Mouse (Mus musculus) stomach, embryonic 16.5 days (tissue): Measurements from ENCODE around the gene Gm8369. TPM values are rescaled to one million over a fixed set of nuclear protein-coding genes. Genes with fewer than 3 reads are reported as not detected.
"Not testable (repeated sequence)": the region's sequence is repeated elsewhere in the genome, so short reads cannot be mapped to it uniquely, and the experiment has no call there.

ENCODE experiments used
- ATAC-seq: fragments of 200-750 bp; cut with Nextera tagmentation; 2 replicates; pipeline ENCODE4 v1.8.0; 2017; ENCODE audit warnings: moderate number of reproducible peaks, moderate TSS enrichment; ENCODE audit not compliant: insufficient read depth, low FRiP score
- H3K27ac ChIP-seq: fragments of 300-500 bp; sonication (generic); 2 replicates; pipeline ENCODE4 v1.5.1; 2014; ENCODE audit warnings: low read length
- H3K27me3 ChIP-seq: fragments of 300-500 bp; sonication (generic); 2 replicates; pipeline ENCODE4 v1.6.1; 2014; ENCODE audit warnings: low read length, control low read depth, mixed read lengths; ENCODE audit not compliant: control insufficient read depth, insufficient read depth
- H3K36me3 ChIP-seq: fragments of 300-500 bp; sonication (generic); 2 replicates; pipeline ENCODE4 v1.6.1; 2014; ENCODE audit warnings: low read length; ENCODE audit not compliant: control insufficient read depth, insufficient read depth
- H3K4me1 ChIP-seq: fragments of 300-500 bp; sonication (generic); 2 replicates; pipeline ENCODE4 v1.6.1; 2014; ENCODE audit warnings: low read length, control low read depth, mixed read lengths; ENCODE audit not compliant: control insufficient read depth, insufficient read depth
- H3K4me2 ChIP-seq: fragments of 300-500 bp; sonication (generic); 2 replicates; pipeline ENCODE4 v1.6.1; 2014; ENCODE audit warnings: low read depth, low read length, mixed read lengths
- H3K4me3 ChIP-seq: fragments of 300-500 bp; sonication (generic); replicated peaks from 2 replicates; pipeline ENCODE4 v1.5.1; 2014; ENCODE audit warnings: mild to moderate bottlenecking, low read length
- H3K9ac ChIP-seq: fragments of 300-500 bp; sonication (generic); 2 replicates; pipeline ENCODE4 v1.6.1; 2014; ENCODE audit warnings: low read length
- H3K9me3 ChIP-seq: fragments of 300-500 bp; sonication (generic); replicated peaks from 2 replicates; pipeline ENCODE4 v1.6.1; 2016; ENCODE audit warnings: low read length, control low read depth; ENCODE audit not compliant: control insufficient read depth
- WGBS: fragments of 180-500 bp; shearing (Covaris S2); extraction: QIAGEN DNeasy Blood & Tissue Kit; methylation state at CpG from one replicate; pipeline ENCODE4 v1.1.7; 2014; 5-methylcytosine and 5-hydroxymethylcytosine counted together
- polyA plus RNA-seq: library from polyadenylated mRNA; unstranded; fragments of >200 nt; fragmentation: Nextera tagmentation; extraction: Ambion mirVana; gene quantifications from 2 replicates; pipeline ENCODE4 v1.2.1, GENCODE M21; 2015

Gm8369 gene
- polyA plus RNA-seq, 1 experiment from 2014 or later = 0.17 TPM

- Histone ChIP-seq H3K4me2 (no peak overlapping the region), H3K9me3 (no peaks in the 10 kb centered on the region), H3K36me3 (no peaks in the 10 kb centered on the region), H3K27me3 (no peaks in the 10 kb centered on the region), H3K9ac (no peak overlapping the region), H3K27ac (no peak overlapping the region), H3K4me3 (no peak overlapping the region), H3K4me1 (no peaks in the 10 kb centered on the region)
- no peak for ATAC-seq
- WGBS = 81% methylated on average over 1 of the region's 1 CpGs
These were observed 47.7 kb downstream of the Gm8369 start for GRCm38 (mm10) chr19:11533421-11533820.

DNA sequence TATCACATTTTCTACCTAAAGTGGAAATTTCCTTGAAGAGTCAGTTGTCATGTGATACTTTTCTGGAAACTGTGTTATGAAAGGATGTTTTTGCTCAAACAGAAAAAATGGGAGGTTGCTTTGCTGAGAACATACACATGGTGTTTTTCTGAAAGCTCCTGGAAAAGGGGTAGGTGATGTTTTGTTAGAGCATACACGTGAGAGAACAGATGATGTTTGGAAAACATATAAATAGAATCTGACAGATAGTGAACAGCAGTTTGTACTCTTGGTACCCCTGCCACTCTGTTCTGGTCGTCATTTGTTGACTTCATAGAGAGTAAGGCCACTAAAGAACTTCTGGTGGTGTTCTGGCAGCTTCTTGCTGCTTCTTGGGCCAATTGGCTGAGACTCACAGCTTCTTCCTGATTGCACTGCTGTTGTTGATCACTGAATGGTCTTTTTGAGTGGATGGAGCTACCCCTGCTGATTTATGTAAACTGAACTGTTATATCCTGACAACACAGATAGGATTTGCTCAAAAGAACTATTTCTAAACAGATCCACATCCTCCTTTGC, 48.2 kb downstream of the Gm8369 start:
- Histone ChIP-seq H3K4me2 (no peak overlapping the region), H3K9ac (no peak overlapping the region), H3K27me3 (no peaks in the 10 kb centered on the region), H3K27ac (no peak overlapping the region), H3K4me3 (no peak overlapping the region), H3K4me1 (no peaks in the 10 kb centered on the region), H3K36me3 (no peaks in the 10 kb centered on the region), H3K9me3 (no peaks in the 10 kb centered on the region)
- 34% methylated on average over 2 of the region's 2 CpGs for WGBS
- no peak for ATAC-seq

- H3K4me2 ChIP-seq = no peak within 1 kb of the TSS
- WGBS = 8% methylated on average over 7 of the region's 7 CpGs
- H3K36me3 ChIP-seq = no peaks in the 10 kb centered on the region
- no peak within 1 kb of the TSS for H3K27ac ChIP-seq
- H3K4me3 ChIP-seq = no peak within 1 kb of the TSS
- H3K27me3 ChIP-seq = no peaks in the 10 kb centered on the region
- no peaks in the 10 kb centered on the region for H3K9me3 ChIP-seq
- no peak for ATAC-seq
- no peaks in the 10 kb centered on the region for H3K4me1 ChIP-seq
- H3K9ac ChIP-seq = no peak within 1 kb of the TSS
These were observed 50.9 kb downstream of the Gm8369 start, which contains the start of gene Ms4a4d for GRCm38 (mm10) chr19:11536593-11536992. TSS of gene Ms4a4d (plus strand) at chr19:11536801.

- Histone ChIP-seq H3K4me2 (no peak overlapping the region), H3K9ac (no peak overlapping the region), H3K27me3 (no peaks in the 10 kb centered on the region), H3K36me3 (no peaks in the 10 kb centered on the region), H3K27ac (no peak overlapping the region), H3K9me3 (no peaks in the 10 kb centered on the region), H3K4me3 (no peak overlapping the region), H3K4me1 (no peaks in the 10 kb centered on the region)
- no peak for ATAC-seq
- 29% methylated on average over 2 of the region's 2 CpGs for WGBS
These were observed 51.6 kb downstream of the Gm8369 start for GRCm38 (mm10) chr19:11537336-11537735.

GRCm38 (mm10) chr19:11540166-11540821, 54.6 kb downstream of the Gm8369 start:
- not testable (repeated sequence) for ATAC-seq, H3K9me3 ChIP-seq, H3K4me2 ChIP-seq, H3K27me3 ChIP-seq, H3K36me3 ChIP-seq, H3K4me3 ChIP-seq, H3K27ac ChIP-seq, H3K9ac ChIP-seq, H3K4me1 ChIP-seq
- WGBS = 73% methylated on average over 1 of the region's 1 CpGs

DNA sequence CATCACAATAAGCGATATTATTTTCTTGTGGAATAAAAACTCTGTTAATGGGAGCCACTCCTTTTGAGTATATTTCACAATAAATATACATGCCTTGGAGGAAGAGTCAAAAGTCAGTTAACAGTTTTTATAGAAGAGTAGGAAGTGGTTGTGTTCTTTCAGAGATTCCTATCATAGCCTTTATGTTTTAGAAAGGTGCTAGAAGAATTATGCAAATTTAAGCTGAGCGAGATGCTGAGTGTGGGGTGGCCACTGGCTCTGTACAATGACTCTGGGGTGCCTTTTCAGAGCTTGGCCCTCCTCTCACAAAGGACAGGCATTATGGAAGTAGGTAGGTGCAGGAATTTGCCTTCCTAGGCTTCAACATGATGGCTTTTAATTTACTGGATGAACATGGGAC, 58.6 kb downstream of the Gm8369 start:
- H3K4me2 ChIP-seq, H3K9me3 ChIP-seq, ATAC-seq, H3K27ac ChIP-seq, H3K36me3 ChIP-seq, H3K27me3 ChIP-seq, H3K4me3 ChIP-seq, H3K9ac ChIP-seq, H3K4me1 ChIP-seq: not testable (repeated sequence)
- WGBS = 72% methylated on average over 2 of the region's 2 CpGs

- Histone ChIP-seq H3K4me3 (no peak overlapping the region), H3K9ac (no peak overlapping the region), H3K27ac (no peak overlapping the region), H3K4me2 (no peak overlapping the region), H3K9me3 (no peaks in the 10 kb centered on the region), H3K36me3 (no peaks in the 10 kb centered on the region), H3K27me3 (no peaks in the 10 kb centered on the region), H3K4me1 (no peaks in the 10 kb centered on the region)
- no peak for ATAC-seq
These were observed 62.2 kb downstream of the Gm8369 start for GRCm38 (mm10) chr19:11547911-11548310.

DNA sequence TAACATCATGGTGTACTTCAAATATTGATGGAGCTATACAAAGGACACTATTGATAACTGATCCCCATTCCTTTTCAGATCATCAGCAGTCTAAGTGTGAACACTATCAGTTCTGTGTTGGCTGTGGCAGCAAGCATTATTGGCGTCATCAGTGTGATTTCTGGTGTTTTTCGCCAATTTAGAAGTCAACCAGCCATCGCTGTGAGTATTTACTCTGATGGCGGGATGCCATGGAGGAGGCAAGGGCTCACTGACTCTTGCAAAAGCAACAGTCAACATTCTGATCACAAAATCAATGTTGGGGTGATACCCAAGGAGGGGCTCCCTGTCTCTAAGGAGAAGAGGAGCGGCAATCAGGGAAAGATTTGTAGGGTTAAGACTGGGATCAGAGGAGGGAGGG, 69.0 kb downstream of the Gm8369 start:
- no peak for ATAC-seq
- Histone ChIP-seq H3K9ac (no peak overlapping the region), H3K9me3 (no peaks in the 10 kb centered on the region), H3K36me3 (no peaks in the 10 kb centered on the region), H3K4me3 (no peak overlapping the region), H3K27me3 (no peaks in the 10 kb centered on the region), H3K27ac (no peak overlapping the region), H3K4me1 (no peaks in the 10 kb centered on the region), H3K4me2 (no peak overlapping the region)
- 86% methylated on average over 5 of the region's 5 CpGs for WGBS

DNA sequence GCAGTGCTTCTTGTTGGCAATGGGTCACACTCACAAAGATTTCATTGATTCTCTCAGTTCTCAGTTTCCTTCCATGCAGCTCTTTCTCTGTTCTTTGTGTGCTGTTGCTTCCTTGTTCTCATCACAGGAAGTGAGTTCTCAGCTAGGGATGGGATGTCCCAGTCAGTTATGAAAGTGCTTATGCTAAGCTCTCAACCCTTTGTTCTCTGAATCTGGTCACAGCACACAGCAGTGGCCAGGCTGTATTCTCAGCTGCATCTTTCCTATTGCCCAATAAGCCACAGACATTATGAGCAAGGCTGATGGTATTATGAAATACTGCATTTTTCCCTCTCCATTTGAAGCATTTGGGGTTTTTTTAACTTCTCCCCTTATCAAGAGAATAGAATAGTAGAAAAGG, 73.8 kb downstream of the Gm8369 start:
- H3K36me3 ChIP-seq, H3K9ac ChIP-seq, ATAC-seq: not testable (repeated sequence)

More for the DNA sequence above, 73.8 kb downstream of the Gm8369 start:
- not testable (repeated sequence) for H3K4me1 ChIP-seq, H3K4me3 ChIP-seq, H3K9me3 ChIP-seq, H3K27ac ChIP-seq, H3K4me2 ChIP-seq, H3K27me3 ChIP-seq
